Mouse (Mus musculus): ENCODE measurements around the gene Ralgps1. TPM values are rescaled to one million over a fixed set of nuclear protein-coding genes. Genes with fewer than 3 reads are reported as not detected.
"Not testable (repeated sequence)": the region's sequence is repeated elsewhere in the genome, so short reads cannot be mapped to it uniquely, and the experiment has no call there.

Gene Ralgps1
- polyA plus RNA-seq, 1 experiment from 2014 or later: 13.7 TPM

GRCm38 (mm10) chr2:33220674-33221338, 150.5 kb downstream of the Ralgps1 start:
- in situ Hi-C loops (cut with MboI; ENCODE audit: low pct_unique_long_range_greater_than_20kb): loop anchor here (5.0 kb wide), 1 partner anchor 96 kb away; no protein-coding TSS in a partner anchor
- peak; percentile 11 for ATAC-seq
- DNase-seq (ENCODE audit: low read depth, low spot score): no peak
- ChIA-PET POLR2A (interaction anchor here (0.6 to 1.5 kb wide), 4 partner anchors 11 to 95 kb away, joined by 3 to 6 read pairs (median 4); no protein-coding TSS in a partner anchor), CTCF (interaction anchor here (1.3 to 1.4 kb wide), 4 partner anchors 12 to 127 kb away, joined by 3 read pairs; no protein-coding TSS in a partner anchor)
- no peak for TF ChIP-seq CTCF (IDR thresholded peaks at IDR 0.05)
- no peaks in the 10 kb centered on the region for H3K27me3 ChIP-seq

GRCm38 (mm10) chr2:33220246-33220645, 151.0 kb downstream of the Ralgps1 start:
- ATAC-seq: no peak
- TF ChIP-seq CTCF (IDR thresholded peaks at IDR 0.05): no peak
- ChIA-PET CTCF (interaction anchor here (1.3 to 1.5 kb wide), 3 partner anchors 11 to 128 kb away, joined by 3 read pairs; no protein-coding TSS in a partner anchor), POLR2A (interaction anchor here (1.1 to 1.5 kb wide), 2 partner anchors 14 to 96 kb away, joined by 3 to 4 read pairs; no protein-coding TSS in a partner anchor)
- DNase-seq (ENCODE audit: low read depth, low spot score): no peak
- no peaks in the 10 kb centered on the region for H3K27me3 ChIP-seq
- in situ Hi-C loops (cut with MboI; ENCODE audit: low pct_unique_long_range_greater_than_20kb): loop anchor here (5.0 kb wide), 1 partner anchor 97 kb away; no protein-coding TSS in a partner anchor

GRCm38 (mm10) chr2:33219637-33220036, 151.6 kb downstream of the Ralgps1 start:
- ChIA-PET CTCF (interaction anchor here (0.7 to 1.5 kb wide), 6 partner anchors 9 to 91 kb away, joined by 3 read pairs; no protein-coding TSS in a partner anchor), POLR2A (no interaction called here)
- ATAC-seq (no peak), DNase-seq (ENCODE audit: low read depth, low spot score) (no peak)
- in situ Hi-C loops (cut with MboI; ENCODE audit: low pct_unique_long_range_greater_than_20kb): loop anchor here (5.0 kb wide), 1 partner anchor 98 kb away; no protein-coding TSS in a partner anchor
- no peaks in the 10 kb centered on the region for H3K27me3 ChIP-seq
- no peak for TF ChIP-seq CTCF (IDR thresholded peaks at IDR 0.05)

- in situ Hi-C loops (cut with MboI; ENCODE audit: low pct_unique_long_range_greater_than_20kb): no loop called here
- ChIA-PET CTCF (interaction anchor here (0.7 to 1.6 kb wide), 7 partner anchors 8 to 92 kb away, joined by 3 read pairs; no protein-coding TSS in a partner anchor), POLR2A (no interaction called here)
- TF ChIP-seq CTCF (IDR thresholded peaks at IDR 0.05): no peak
- H3K27me3 ChIP-seq: no peaks in the 10 kb centered on the region
- ATAC-seq (no peak), DNase-seq (ENCODE audit: low read depth, low spot score) (no peak)
Observed at GRCm38 (mm10) chr2:33218903-33219625, 152.2 kb downstream of the Ralgps1 start.

GRCm38 (mm10) chr2:33217425-33217794, 153.9 kb downstream of the Ralgps1 start:
- no peak for DNase-seq (ENCODE audit: low read depth, low spot score)
- in situ Hi-C loops (cut with MboI; ENCODE audit: low pct_unique_long_range_greater_than_20kb): no loop called here
- CTCF ChIA-PET: interaction anchor here (1.6 kb wide), 1 partner anchor 28 kb away, joined by 3 read pairs; no protein-coding TSS in a partner anchor
- no peak for ATAC-seq
- POLR2A ChIA-PET: interaction anchor here (2.0 kb wide), 1 partner anchor 10 kb away, joined by 6 read pairs; no protein-coding TSS in a partner anchor
- no peak for TF ChIP-seq CTCF (IDR thresholded peaks at IDR 0.05)
- no peaks in the 10 kb centered on the region for H3K27me3 ChIP-seq

GRCm38 (mm10) chr2:33216645-33217424, 154.5 kb downstream of the Ralgps1 start:
- no peak for TF ChIP-seq CTCF (IDR thresholded peaks at IDR 0.05)
- CTCF ChIA-PET: interaction anchor here (1.4 kb wide), 1 partner anchor 132 kb away, joined by 6 read pairs; no protein-coding TSS in a partner anchor
- in situ Hi-C loops (cut with MboI; ENCODE audit: low pct_unique_long_range_greater_than_20kb): no loop called here
- ATAC-seq (no peak), DNase-seq (ENCODE audit: low read depth, low spot score) (no peak)
- POLR2A ChIA-PET: interaction anchor here (1.3 to 2.0 kb wide), 2 partner anchors 10 to 47 kb away, joined by 4 to 6 read pairs; no protein-coding TSS in a partner anchor
- no peaks in the 10 kb centered on the region for H3K27me3 ChIP-seq

GRCm38 (mm10) chr2:33215700-33216509, 155.4 kb downstream of the Ralgps1 start, which contains the start of gene Angptl2:
TSS of gene Angptl2 (plus strand) at chr2:33216069.
- no peaks in the 10 kb centered on the region for H3K27me3 ChIP-seq
- in situ Hi-C loops (cut with MboI; ENCODE audit: low pct_unique_long_range_greater_than_20kb): no loop called here
- TF ChIP-seq CTCF (IDR thresholded peaks at IDR 0.05): no peak
- ChIA-PET POLR2A (interaction anchor here (1.3 to 2.0 kb wide), 2 partner anchors 9 to 46 kb away, joined by 4 to 6 read pairs; no protein-coding TSS in a partner anchor), CTCF (interaction anchor here (1.2 to 1.4 kb wide), 2 partner anchors 61 to 133 kb away, joined by 4 to 6 read pairs; no protein-coding TSS in a partner anchor)
- peak; percentile 68 for ATAC-seq
- no peak for DNase-seq (ENCODE audit: low read depth, low spot score)

GRCm38 (mm10) chr2:33215177-33215699, 156.0 kb downstream of the Ralgps1 start:
- ChIA-PET CTCF (interaction anchor here (1.2 kb wide), 1 partner anchor 60 kb away, joined by 4 read pairs; no protein-coding TSS in a partner anchor), POLR2A (interaction anchor here (2.0 kb wide), 1 partner anchor 8 kb away, joined by 6 read pairs; no protein-coding TSS in a partner anchor)
- no peaks in the 10 kb centered on the region for H3K27me3 ChIP-seq
- in situ Hi-C loops (cut with MboI; ENCODE audit: low pct_unique_long_range_greater_than_20kb): no loop called here
- ATAC-seq: no peak
- TF ChIP-seq CTCF (IDR thresholded peaks at IDR 0.05): no peak
- no peak for DNase-seq (ENCODE audit: low read depth, low spot score)

- ATAC-seq; POLR2A ChIA-PET; H3K27me3 ChIP-seq; DNase-seq (ENCODE audit: low read depth, low spot score); in situ Hi-C loops (cut with MboI; ENCODE audit: low pct_unique_long_range_greater_than_20kb): not testable (repeated sequence)
- CTCF ChIA-PET: interaction anchor here (1.6 kb wide), 1 partner anchor 31 kb away, joined by 3 read pairs; no protein-coding TSS in a partner anchor
Observed at GRCm38 (mm10) chr2:33211263-33211662, 160.0 kb downstream of the Ralgps1 start.
